Mouse (Mus musculus) frontal cortex, postnatal 36 days (tissue): Measurements from ENCODE around the gene Meis1.
A peak's percentile ranks its signal among the peaks of the same experiment; 100 is the strongest.

Experiments
- DNase-seq, 2 experiments: peaks; one replicate each; pipeline ENCODE4 v3.0.0; 2022; ENCODE audit warnings: low spot score in 2 of 2

Gene Meis1

GRCm38 (mm10) chr11:19018489-19019203 lies at the start of gene Meis1:
Gene Meis1, minus strand, starts transcription at chr11:19018985.
- DNase-seq = peak; percentile 65 to 81

DNA sequence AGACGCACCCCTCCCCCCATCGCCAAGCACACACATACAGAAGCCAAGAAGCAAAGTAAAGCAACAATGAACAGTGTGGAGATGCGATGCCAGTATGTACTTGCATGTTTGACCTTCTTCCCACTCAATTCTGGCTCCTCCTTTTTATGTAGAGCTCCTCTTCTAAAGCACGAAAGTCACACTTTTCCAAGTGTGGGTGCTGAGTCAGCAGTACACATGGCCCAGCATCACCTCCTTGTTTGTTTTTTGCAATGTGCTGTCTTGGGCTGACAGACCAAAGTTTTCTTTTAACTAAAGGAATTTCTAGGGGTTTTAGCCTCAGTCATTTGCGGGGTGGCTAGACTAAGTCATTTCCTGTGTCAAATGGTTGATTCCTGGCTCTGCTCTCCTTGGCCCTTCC lies 48.5 kb upstream of the Meis1 start:
- no peak for DNase-seq

DNA sequence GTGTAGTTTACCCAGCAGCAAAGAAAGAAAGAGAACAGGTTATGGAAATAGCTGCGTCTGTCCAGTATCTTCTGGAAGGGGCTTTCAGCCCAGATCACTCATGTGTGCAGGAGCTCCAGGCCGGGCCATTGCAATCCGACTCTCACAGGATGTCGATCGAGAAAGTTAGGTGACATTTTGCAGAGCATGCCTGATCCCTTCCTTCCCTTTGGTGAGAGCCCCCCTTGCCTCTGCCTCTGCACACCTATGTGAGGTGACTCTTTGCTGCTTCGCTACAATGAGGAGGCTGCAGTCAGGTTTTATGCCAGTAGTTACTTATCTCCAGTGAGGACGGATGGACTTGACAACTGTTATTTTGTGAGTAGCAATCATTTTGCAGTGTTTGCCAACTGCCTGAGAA lies 30.5 kb upstream of the Meis1 start:
- no peak for DNase-seq

DNA sequence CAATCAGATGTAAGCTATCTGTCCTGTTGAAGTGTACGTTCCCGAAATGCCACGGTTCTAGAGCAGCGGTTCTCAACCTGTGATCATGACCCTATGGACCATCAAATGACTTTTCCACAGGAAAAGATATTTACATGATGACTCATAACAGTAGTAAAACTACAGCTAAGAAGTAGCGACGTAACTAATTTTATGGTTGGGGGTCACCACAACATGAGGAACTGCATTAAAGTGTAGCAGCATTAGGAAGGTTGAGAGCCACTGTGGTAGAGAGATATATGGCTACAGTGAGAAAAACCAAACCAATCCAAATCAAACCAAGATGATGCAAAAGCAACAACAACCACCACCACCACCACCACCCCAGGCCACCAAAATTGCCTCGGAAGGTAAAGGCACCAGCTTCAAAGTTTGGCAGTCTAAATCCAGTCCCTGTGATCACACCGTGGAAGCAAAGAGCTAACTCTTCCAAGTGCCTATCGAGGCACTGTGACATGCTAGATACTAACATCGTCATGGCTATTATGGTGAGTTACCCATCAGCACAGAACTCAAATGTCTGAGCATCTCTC lies 17.9 kb upstream of the Meis1 start:
- DNase-seq = no peak

DNA sequence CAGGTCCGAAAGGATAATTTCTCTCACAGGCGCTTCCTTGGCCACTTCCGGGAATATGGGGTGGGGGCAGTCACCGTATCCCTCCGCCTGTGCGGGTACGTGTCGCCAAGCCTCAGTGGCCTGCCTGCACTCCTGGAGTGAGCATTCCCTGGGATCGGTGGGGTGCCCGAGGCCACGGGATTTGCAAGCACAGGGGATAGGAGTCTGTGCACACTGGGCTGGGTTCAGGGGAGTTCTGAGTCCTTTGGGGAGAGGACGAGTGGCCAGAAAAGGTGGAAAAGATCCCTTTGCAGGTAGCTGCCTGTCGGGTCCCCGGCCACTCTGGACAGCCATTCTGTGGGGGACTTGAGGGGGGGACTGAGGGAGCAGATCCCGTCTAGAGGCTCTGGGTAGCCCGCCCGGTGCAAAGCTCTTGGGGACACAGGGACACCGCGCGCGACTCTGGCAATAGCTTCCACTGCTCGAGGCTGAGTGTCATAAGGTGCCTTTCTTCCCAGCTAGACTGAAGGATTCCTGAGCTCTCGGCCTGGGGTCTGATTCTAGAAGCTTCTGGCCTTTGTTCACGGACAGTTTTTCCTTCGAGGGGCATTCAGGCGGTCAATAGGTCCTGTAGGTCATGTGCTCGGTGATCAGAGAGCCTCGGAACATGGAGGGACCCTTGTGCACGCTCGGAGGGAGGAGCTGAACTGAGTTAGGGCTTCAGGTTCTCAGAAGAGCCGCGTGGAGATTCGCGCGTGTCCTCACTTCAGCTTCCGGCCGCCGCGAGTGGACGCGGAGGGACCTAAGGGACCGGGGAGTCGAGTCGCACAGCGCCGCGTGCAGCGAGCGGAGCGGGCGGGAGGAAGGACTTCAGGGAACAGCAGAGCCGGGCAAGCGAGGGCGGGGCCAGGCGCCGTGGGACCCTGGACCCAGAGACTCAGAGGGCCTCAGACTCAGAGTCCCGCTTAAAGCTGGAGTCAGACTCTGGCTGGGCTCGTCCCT lies 8.1 kb upstream of the Meis1 start:
- no peak for DNase-seq

- DNase-seq = no peak
These were observed 7.3 kb upstream of the Meis1 start for GRCm38 (mm10) chr11:19025976-19026520.

DNA sequence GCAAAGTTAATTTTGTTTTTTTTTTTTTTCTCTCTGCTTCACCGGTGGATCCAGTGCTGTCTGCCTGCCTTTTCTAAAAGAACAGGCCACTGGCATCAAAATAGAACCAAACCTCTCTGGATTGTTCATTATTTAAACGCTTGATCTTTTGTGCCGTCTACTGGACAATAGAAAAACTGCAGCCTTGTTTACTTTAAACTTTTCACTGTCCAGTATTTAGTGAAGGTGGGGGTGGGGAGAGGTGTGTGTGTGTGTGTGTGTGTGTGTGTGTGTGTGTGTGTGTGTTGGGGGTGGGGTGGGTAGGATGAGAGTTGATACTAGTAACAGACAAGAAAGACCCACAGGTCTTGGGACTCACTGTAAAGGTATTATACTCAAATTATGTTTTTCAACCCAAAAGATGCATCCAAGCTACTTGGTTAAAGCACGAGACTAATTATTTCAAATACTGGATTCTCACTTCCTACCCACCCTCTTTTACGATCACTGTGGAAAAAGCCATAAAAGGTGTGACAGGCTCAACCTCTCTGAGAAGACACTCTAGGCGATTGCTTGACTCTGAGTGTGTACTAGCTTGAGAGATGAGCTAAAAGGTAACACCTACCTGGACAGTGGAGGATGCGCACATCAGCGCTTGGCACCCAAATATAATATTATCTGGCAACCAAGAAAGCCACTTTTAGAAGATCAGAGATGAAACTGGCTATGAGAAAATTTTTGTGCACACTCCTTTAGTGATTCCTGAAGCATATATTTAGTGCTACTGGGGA lies 5.9 kb upstream of the Meis1 start:
- no peak for DNase-seq

DNA sequence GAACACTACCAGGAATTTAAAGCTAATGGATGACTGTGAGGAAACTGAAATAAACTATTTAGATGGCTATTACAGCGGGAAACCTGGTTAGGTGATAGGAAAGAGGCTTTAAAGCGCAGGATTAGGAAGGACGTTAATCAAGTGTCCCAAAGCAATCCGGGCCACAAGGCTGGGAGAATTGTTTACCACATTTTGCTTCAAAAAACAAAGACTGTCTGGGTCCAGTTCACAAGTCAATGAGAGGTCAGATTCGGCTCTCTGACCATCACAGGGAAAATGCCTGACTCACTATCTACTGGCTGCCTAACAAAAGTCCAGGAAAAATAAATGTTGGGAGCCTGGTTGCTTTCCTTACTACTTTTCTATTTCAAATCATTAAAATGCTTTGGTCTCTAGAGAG lies 4.6 kb upstream of the Meis1 start:
- DNase-seq = no peak

DNA sequence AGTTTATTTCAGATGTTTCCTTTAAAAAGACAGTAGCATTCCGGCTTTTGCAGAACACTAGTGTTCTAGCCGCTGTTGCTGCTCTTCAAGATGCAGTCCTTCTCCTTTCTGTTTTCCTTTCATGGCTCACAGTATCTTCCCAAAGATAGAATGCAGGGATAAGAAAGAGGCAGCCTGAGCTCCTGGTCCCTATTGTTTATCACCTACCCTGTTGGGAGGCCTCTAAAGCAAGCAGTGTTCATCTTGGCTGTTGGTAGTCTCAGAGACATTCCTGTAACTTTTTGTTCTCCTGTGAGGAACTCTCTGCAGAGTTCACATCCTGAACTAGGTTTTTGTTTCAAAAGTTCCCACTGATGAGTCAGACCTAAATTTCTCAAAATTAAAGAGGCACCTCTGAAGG lies 3.8 kb upstream of the Meis1 start:
- DNase-seq = no peak

GRCm38 (mm10) chr11:19020951-19021710 lies 2.3 kb upstream of the Meis1 start:
- no peak for DNase-seq

DNA sequence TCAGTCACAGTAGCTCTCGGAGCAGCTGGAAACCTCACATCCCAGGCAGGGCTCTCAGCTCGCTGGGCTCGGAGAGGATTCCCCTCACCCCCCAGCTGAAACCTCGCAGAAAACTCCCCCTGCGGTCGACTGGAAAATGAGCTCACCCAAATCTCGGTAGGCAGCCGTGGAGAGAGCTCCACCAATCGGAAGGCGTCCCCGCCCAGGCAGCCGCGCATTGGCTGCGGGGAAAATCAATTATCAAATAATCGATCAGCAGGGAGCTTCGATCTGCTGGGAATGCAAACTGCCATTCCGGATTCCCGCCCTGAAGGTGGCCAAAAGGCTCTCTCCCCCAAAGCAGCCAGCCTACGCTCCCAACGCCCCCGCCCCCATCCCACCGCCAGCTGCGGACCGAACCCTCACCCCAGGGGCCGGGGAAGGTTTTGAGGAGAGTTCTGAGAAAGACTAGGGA lies 1.6 kb upstream of the Meis1 start:
- peak; percentile 84 to 85 for DNase-seq

- no peak for DNase-seq
These were observed 703 bp upstream of the Meis1 start for GRCm38 (mm10) chr11:19019204-19020171.

DNA sequence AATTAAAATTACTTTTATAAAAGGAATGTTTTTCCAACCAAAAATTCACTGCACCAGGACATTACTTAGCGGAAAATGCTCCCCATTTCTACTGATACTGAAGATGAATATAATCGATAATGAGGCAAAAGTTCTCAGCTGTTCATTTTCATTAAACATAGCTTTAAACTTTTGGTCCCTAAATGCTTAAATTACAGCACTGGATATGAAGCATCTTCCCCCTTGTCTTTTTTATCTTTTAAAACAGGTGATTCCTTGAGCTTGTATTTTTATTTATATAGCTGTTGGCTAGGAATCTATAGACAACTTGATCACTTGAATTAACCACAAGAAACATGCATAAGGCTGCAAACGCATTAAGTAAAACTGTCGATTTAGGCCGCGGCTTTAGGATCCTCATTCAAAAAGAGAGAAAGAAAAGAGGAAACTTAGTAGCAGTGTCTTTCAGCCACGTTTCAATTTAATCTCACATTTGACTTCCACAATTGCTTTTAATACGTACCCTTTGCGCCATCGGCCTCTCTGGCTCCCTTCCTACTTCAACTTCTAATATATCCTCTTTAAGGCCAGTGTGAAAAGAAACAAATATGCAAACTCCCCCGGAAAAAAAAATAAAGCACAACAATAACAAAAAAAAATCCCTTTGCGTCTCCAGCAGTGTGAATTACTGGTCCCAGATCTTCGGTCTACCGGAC lies 919 bp downstream of the Meis1 start:
- DNase-seq = no peak

DNA sequence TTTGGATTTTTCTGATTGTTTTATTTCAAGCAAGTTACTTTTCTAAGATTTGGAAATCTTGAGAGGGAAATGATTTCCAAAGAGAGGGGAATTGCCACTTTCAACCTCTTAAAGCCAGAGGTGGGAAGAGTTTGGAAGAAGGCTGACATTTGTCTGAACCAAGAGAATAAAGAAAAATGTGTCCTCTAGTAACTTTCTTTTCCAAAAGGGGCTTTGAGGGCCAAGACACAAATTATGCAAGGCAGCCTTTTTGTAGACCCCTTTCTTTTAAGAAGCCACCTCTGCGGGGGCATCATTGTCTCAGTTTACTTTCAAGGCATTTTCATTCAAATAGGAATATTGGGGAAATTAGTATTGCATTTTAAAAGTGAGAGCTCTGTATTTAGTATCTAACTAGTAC lies 1.5 kb downstream of the Meis1 start:
- DNase-seq = no peak

DNA sequence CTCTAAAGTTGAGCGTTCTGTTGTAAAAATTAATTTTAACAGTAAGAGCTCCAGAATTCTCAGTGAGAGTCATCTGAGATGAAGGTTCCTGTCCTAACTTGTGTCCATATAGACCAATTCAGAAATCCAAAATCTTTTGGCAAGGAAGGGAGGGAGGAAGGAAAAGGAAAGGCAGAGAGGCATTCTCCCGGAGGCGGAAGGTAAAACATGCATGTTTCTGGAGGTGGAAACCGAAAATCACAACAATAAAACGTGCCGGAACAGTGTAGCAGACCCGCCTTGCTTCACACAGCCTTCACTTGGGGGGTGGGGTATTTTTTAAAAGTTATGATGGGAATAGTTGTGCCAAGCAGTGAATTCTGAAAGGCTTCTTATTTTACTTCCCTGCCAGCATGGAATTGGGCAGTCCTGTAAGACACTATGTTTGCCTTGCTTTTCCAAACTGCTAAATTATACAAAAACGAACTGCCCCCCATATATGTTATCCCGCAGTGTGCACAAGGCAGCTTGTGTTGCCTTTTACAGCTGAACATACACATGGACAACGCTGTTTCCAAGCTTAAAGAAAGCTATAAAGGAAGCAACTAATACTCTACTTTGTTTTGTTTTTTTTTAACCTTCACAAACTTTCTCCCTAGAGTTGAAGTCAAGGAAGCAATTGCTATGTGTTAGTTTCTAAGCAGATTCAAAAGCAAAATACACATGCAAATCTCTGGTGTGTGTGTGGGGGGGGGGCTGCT lies 2.1 kb downstream of the Meis1 start:
- no peak for DNase-seq

DNA sequence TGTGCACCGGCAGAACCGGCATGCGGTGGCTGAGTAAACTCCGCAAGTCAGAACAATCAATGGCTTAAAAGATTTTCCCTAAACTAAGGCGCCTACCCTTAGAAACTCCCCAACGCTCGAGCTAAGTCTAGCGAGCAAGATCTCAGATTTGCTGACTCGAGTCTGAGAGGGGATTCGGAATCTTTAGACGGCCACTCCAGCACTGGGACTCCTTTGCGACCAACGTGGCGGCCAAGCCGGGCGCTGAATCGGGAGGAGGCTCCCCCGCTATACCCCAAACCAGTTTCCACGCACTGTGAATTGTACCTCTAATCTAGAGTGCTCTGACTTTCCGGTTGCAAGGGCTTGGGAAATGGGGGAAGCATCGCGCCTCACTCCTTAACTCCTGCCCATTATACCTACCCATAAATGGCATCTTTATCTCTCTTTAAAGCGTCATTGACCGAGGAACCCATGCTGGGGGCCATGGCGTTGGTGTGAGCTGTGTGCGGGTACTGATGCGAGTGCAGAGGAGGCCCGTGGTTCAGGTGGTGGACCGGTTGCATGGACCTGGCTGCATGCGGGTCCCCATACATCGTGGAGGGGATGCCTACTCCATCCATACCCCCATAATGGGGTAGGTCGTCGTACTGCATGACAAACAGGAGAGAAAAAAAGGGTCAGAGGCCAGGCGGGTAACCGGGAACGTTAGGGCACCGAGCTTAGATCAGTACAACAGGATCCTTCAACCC lies 2.9 kb downstream of the Meis1 start:
- DNase-seq = no peak

GRCm38 (mm10) chr11:19015381-19015730 lies 3.4 kb downstream of the Meis1 start:
- DNase-seq = no peak
